Mouse (Mus musculus) heart, postnatal 4 days (tissue): ENCODE results near the gene Olfr1324. TPM values are rescaled to one million over a fixed set of nuclear protein-coding genes. Genes with fewer than 3 reads are reported as not detected.
"Not testable (repeated sequence)": the region's sequence is repeated elsewhere in the genome, so short reads cannot be mapped to it uniquely, and the experiment has no call there.

Source experiments
- DNase-seq: peaks from one replicate; pipeline ENCODE4 v3.0.0; 2021
- total RNA-seq, 2 experiments: library from RNA; stranded (reverse); gene quantifications; 2 replicates each; pipeline ENCODE4 v1.2.3; 2021

The Olfr1324 gene
- not detected for total RNA-seq

GRCm38 (mm10) chrX:50428398-50428797 lies at the start of gene Olfr1324:
Gene Olfr1324, minus strand, starts transcription at chrX:50428498.
- no peak for DNase-seq

GRCm38 (mm10) chrX:50470341-50470740 lies 42.0 kb upstream of the Olfr1324 start:
- not testable (repeated sequence) for DNase-seq

GRCm38 (mm10) chrX:50456136-50456535 lies 27.8 kb upstream of the Olfr1324 start:
- no peak for DNase-seq

GRCm38 (mm10) chrX:50443352-50443751 lies 15.1 kb upstream of the Olfr1324 start:
- no peak for DNase-seq

DNA sequence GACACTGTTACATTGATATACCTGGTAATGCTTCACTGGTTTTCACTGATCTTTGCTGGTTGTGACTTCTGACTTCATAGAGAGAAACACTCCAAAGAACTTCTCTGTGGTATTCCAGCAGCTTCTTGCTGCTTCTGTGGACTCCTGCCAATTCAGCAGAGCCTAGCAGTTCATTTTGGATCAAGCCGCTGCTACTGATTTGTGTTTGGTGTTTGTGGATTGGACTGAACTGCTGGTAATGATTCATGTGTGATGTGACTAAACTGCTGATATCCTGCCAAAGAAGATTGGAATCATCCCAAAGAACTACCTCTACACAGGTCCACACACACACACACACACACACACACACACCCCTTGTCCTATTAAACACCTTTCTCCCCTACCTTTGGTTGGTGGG lies 14.4 kb upstream of the Olfr1324 start:
- DNase-seq = no peak

GRCm38 (mm10) chrX:50432499-50432898 lies 4.2 kb upstream of the Olfr1324 start:
- no peak for DNase-seq

- no peak for DNase-seq
These were observed 478 bp downstream of the Olfr1324 start for GRCm38 (mm10) chrX:50427712-50428328.

DNA sequence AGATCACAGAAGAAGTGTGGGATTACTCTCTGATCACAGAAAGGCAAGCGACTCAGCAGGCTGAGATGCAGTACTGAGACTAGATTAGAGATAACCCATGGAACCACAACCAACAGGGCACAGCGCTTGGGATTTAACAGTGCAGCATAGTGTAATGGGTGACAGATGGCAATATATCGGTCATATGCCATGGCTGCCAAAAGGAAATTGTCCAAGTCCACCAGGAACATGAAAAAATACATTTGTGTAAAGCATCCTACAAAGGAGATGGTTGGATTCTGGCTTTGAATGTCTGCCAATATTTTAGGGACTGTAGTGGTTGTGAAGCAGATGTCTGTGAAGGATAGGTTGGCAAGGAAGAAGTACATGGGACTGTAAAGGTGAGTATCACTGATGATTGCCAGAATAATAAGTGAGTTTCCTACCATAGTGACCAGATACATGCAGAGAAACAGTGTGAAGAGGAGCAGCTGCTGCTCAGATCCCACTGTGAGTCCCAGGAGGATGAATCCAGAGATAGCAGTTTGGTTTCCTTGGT lies 2.3 kb downstream of the Olfr1324 start:
- DNase-seq = no peak

DNA sequence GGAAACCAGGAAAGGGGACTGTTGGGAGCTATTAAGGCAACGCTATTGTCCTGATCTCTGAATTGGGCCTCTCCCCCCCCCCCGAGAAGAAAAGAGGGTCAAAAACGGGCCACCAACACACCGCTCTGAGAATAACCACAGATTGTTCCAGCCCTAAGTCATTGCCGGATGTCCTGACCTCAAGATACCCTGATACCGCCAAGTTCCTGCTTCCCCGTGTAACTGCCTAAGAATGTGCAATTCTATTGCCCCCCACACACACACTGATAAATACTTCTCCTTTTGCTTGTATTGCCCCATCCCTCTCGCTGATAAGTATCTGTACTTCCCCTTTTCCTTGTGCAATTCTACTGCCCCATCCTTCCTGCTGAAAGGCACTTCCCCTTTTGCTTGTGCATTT lies 17.9 kb downstream of the Olfr1324 start:
- DNase-seq = not testable (repeated sequence)

- not testable (repeated sequence) for DNase-seq
These were observed 37.7 kb downstream of the Olfr1324 start for GRCm38 (mm10) chrX:50390616-50391015.

DNA sequence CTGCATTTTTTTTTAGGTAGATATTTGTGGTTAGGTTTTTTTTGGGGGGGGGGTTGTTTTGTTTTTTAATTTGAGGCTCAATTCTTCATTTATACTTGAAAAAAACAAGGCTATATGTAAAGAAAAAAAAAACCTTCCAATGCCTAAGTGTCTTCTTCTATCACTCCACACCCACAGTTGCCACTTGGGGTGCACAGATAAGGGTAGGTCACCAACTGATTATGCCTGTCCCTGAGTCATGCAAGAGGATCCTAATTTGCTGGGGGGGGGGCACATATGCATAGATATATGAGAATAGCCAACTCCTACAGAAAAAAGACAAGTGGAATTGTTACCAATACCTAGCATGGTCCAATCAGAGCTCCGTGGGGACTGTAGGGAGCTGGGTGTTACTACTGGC lies 53.3 kb downstream of the Olfr1324 start:
- DNase-seq = no peak
